Mouse (Mus musculus) stomach, postnatal 0 days (tissue): ENCODE measurements around the gene Bricd5.

Experiments
- CTCF ChIP-seq: IDR thresholded peaks from 2 replicates; pipeline ENCODE4 v1.5.1; 2016; ENCODE audit warnings: antibody characterized with exemption, low read depth, mild to moderate bottlenecking, moderate library complexity
- EP300 ChIP-seq: optimal IDR thresholded peaks from 2 replicates; pipeline ENCODE3; 2016; ENCODE audit warnings: antibody characterized with exemption

DNA sequence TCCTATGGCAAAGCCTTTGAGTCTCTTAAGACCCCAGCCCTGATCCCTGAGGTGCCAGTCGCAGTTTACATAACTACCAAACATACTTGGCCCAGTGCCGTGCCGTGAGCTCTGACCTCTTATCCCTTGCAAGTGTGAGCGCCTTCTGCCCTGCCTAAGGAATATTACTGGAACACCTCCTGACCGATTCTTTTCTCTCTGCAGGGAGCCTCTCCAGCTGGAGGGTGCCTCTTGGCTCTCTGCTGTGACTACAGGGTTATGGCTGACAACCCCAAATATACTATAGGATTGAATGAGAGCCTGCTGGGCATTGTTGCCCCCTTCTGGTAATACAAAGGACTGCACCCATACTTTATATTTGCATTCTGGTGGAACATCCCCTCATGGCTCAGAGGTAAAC is 36.7 kb upstream of the Bricd5 start:
- TF ChIP-seq CTCF (peak; percentile 87), EP300 (no peak)
